Mouse (Mus musculus): Measurements from ENCODE around the gene Tjp1. TPM values are rescaled to one million over a fixed set of nuclear protein-coding genes. Genes with fewer than 3 reads are reported as not detected.

The Tjp1 gene
- total and polyA plus RNA-seq, 2 experiments from 2014 or later, result 15.8 to 64.4 TPM

DNA sequence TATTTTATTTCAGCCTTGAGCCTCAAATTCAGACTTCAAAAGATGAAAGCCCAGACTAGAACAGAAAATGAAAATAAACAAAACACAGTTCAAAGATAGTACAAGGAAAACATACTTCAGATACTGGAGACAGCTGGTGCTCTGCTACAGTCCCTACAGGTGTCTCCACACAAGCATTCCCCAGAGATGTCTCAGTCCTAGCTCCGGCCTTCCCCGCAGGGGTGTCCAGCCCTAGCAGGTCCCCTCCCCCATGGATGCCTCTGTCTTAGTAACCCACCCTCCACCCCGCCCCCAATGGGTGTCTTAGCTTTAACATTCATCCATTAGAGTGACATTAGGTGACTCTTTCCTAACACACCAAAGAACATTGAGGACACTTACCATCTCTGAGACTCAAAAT lies 108.6 kb downstream of the Tjp1 start:
- H3K9ac ChIP-seq, result no peak overlapping the region
- ATAC-seq (no peak), DNase-seq (no peak)
- 77% methylated on average over 3 of the region's 3 CpGs for WGBS
- H3K9me3 ChIP-seq (ENCODE audit: low read length), result no peaks in the 10 kb centered on the region
- H3K4me3 ChIP-seq (ENCODE audit: low read depth, low read length), result no peak overlapping the region
- no peak for TF ChIP-seq CTCF (IDR thresholded peaks at IDR 0.05; ENCODE audit: low read depth)
- H3K36me3 ChIP-seq (ENCODE audit: insufficient read depth), result no peaks in the 10 kb centered on the region
- H3K4me1 ChIP-seq (ENCODE audit: insufficient read depth), result peaks cover 13% of the 10 kb centered on the region
- H3K27me3 ChIP-seq (ENCODE audit: insufficient read depth, low read length), result no peaks in the 10 kb centered on the region
- no peak overlapping the region for H3K27ac ChIP-seq (ENCODE audit: low read depth, low read length)
- no peak overlapping the region for H3K4me2 ChIP-seq (ENCODE audit: low read depth)

DNA sequence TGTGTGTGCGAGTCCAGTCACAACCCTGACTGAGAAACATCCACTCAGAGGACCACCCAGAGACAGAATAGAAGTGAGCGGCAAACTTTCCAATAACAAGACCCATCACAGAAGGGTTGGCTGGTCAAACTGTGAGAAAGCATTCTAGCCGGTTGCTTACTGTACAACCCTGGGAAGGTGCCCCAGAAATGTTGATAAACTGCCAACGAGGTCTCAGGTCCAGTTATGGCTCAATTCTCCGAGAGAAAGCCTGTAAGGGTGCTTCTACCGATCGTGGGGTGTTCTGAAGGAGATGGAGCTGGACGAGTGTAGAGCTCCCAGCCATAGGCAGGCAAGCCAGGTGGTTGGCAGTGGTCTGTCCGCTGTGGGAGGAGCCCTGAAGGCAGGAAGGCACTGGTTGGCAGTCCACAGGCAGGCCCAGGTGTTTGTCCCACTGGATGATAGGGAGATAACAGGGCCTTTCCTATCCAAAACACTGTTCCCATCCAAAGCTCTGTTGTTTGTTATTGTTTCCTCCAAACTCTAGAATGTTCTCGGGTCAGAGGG lies 109.1 kb downstream of the Tjp1 start:
- no peaks in the 10 kb centered on the region for H3K27me3 ChIP-seq (ENCODE audit: insufficient read depth, low read length)
- ATAC-seq (no peak), DNase-seq (no peak)
- no peak overlapping the region for H3K9ac ChIP-seq
- TF ChIP-seq CTCF (IDR thresholded peaks at IDR 0.05; ENCODE audit: low read depth), result no peak
- peaks cover 13% of the 10 kb centered on the region for H3K4me1 ChIP-seq (ENCODE audit: insufficient read depth)
- H3K27ac ChIP-seq (ENCODE audit: low read depth, low read length), result peak overlapping the region; percentile 15; the same call in 1 of the 2 replicates
- H3K4me3 ChIP-seq (ENCODE audit: low read depth, low read length), result no peak overlapping the region
- H3K36me3 ChIP-seq (ENCODE audit: insufficient read depth), result no peaks in the 10 kb centered on the region
- H3K4me2 ChIP-seq (ENCODE audit: low read depth), result no peak overlapping the region
- 75% methylated on average over 10 of the region's 10 CpGs for WGBS
- no peaks in the 10 kb centered on the region for H3K9me3 ChIP-seq (ENCODE audit: low read length)

DNA sequence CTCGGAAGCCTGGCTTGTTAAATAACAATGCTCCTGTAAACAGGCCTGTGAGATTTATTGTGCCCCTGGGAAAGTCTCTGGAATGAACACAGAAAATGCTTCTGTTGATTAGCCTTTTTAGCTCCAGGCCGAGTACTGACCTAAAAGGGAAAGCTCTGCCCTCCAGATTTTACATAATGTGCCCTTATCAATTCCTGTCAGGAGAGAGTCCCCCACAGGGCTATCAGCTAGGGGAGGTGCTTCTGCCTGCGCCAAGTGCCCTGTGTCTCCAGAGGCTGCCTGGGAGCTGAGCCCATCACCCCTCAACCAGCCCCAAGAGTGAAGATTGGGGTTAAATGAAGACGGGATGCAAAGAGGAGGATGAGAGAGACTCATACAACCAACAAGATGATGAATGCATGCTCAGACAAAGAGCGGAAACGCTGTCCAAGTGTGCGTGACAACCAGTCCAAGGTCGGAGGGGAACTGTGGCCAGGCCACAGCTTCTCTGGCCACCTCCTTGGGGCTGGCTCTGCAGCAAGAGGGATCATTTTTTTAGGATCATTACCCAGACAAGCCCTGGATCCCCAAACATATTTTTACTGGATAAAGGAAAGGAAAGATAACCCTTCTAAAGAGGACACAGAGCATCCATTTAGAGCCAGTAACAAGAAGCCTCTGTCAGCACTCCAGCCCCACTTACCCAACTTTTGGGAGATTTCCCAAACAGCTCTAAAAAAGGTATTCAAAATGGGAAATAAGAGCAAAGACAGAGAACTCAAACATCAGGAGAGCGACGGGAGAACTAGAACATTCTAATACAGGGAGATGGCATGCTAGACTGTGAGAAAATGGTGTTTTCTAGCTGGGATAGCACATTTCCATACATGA lies 110.1 kb downstream of the Tjp1 start:
- H3K9ac ChIP-seq, result no peak overlapping the region
- 0 out of 2 replicates have a peak overlapping the region, but pooled peaks have one; percentile 15 for H3K27ac ChIP-seq (ENCODE audit: low read depth, low read length)
- H3K4me1 ChIP-seq (ENCODE audit: insufficient read depth), result peaks cover 13% of the 10 kb centered on the region
- H3K36me3 ChIP-seq (ENCODE audit: insufficient read depth), result no peaks in the 10 kb centered on the region
- DNase-seq, result no peak
- H3K9me3 ChIP-seq (ENCODE audit: low read length), result no peaks in the 10 kb centered on the region
- 53% methylated on average over 10 of the region's 10 CpGs for WGBS
- no peak overlapping the region for H3K4me3 ChIP-seq (ENCODE audit: low read depth, low read length)
- H3K4me2 ChIP-seq (ENCODE audit: low read depth), result no peak overlapping the region
- TF ChIP-seq CTCF (IDR thresholded peaks at IDR 0.05; ENCODE audit: low read depth), result no peak
- no peaks in the 10 kb centered on the region for H3K27me3 ChIP-seq (ENCODE audit: insufficient read depth, low read length)
- ATAC-seq, result no peak

DNA sequence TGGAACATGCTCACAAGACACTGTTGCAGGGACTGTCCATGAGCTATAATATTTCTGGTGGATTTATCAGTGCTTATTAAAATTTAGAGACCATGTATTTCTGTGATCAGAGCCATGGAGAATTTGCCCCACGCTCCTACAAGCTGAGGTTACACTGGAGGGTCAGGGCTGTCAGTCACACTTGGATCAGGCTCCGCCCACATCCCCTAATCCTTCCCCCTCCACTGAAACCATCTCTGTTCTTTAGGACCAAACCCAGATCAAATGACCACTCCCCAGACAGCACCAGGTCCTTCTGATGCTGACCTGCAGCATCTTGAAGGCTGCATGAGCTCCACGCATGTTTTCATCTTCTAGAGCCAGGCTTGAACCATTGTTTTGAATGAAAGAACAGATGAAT lies 111.1 kb downstream of the Tjp1 start:
- H3K27me3 ChIP-seq (ENCODE audit: insufficient read depth, low read length), result no peaks in the 10 kb centered on the region
- H3K9ac ChIP-seq, result no peak overlapping the region
- WGBS, result 72% methylated on average over 3 of the region's 3 CpGs
- peaks cover 12% of the 10 kb centered on the region for H3K4me1 ChIP-seq (ENCODE audit: insufficient read depth)
- H3K4me3 ChIP-seq (ENCODE audit: low read depth, low read length), result no peak overlapping the region
- DNase-seq, result no peak
- no peak overlapping the region for H3K4me2 ChIP-seq (ENCODE audit: low read depth)
- no peaks in the 10 kb centered on the region for H3K9me3 ChIP-seq (ENCODE audit: low read length)
- no peak for TF ChIP-seq CTCF (IDR thresholded peaks at IDR 0.05; ENCODE audit: low read depth)
- H3K27ac ChIP-seq (ENCODE audit: low read depth, low read length), result no peak overlapping the region
- H3K36me3 ChIP-seq (ENCODE audit: insufficient read depth), result no peaks in the 10 kb centered on the region
- no peak for ATAC-seq

DNA sequence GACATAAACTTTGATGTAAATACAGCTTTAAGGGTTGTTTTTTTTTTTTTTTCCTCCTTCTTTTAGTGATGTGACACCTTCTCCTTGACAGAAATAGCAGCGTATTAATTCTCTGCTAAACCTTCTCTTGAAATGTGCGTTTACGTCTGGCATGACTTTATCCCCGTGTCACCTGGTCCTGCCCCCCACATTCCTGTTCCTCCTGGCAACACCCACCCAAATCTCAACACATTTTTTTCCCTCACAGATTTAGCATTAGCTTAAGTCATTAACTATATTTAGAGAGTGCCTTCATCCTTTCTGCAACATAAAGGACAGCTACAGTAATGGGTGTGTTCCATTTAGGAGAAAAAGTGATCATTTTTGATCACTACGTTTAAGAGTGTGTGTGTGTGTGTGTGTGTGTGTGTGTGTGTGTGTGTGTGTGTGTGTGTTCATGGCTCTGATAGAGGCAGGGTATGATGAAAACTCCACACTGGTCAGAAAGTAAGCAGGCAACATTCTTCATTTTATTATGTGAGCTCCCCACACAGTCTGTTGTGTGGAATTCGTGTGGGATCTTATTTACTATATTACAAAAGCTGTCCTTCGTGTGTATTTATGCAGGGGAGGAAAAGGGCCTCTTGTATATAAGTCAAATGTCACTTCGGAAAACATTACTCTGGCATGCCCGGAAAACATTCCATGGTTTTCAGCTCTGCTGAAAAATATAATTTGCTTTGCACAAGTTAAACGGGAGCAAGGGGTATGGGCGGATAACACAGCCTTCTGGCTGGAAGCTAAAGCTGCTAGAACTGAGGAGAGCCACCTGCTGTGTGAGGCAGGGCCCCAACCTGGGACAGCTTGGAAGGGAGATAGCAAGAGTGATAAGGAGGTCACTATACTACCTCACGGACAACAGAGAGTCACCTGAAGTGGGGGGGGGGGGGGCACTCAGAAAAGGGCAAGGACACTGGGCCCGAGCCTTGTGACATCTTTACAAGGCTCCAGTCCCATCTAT lies 113.3 kb downstream of the Tjp1 start:
- peak; percentile 53 for ATAC-seq
- TF ChIP-seq CTCF (IDR thresholded peaks at IDR 0.05; ENCODE audit: low read depth), result no peak
- no peaks in the 10 kb centered on the region for H3K9me3 ChIP-seq (ENCODE audit: low read length)
- DNase-seq, result peak; percentile 20
- no peaks in the 10 kb centered on the region for H3K27me3 ChIP-seq (ENCODE audit: insufficient read depth, low read length)
- H3K27ac ChIP-seq (ENCODE audit: low read depth, low read length), result no peak overlapping the region
- H3K9ac ChIP-seq, result no peak overlapping the region
- no peaks in the 10 kb centered on the region for H3K36me3 ChIP-seq (ENCODE audit: insufficient read depth)
- no peak overlapping the region for H3K4me3 ChIP-seq (ENCODE audit: low read depth, low read length)
- WGBS, result 65% methylated on average over 13 of the region's 13 CpGs
- H3K4me2 ChIP-seq (ENCODE audit: low read depth), result no peak overlapping the region
- H3K4me1 ChIP-seq (ENCODE audit: insufficient read depth), result peaks cover 10% of the 10 kb centered on the region; the same call in 1 of the 2 replicates

DNA sequence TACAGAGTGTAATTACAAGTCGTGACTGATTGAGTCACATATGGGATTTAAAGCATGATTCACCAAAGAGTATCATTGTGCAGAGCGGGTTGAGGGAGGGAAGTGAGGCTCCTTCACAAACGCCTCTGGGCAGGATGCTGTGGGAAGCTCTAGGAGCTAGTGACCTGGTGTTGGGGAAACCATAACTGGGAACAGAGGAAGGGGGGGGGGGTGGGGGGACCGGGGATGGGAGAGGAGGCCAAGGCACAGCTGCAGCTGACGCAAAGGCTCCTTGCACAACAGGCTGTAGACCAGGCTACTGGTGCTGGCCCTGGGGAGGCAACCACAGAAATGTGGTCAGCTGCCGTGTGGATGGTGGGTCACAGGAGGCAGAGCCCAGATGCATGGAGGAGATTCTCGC lies 116.9 kb downstream of the Tjp1 start:
- no peak overlapping the region for H3K4me3 ChIP-seq (ENCODE audit: low read depth, low read length)
- H3K36me3 ChIP-seq (ENCODE audit: insufficient read depth), result no peaks in the 10 kb centered on the region
- WGBS, result 71% methylated on average over 7 of the region's 7 CpGs
- peak; percentile 43 for ATAC-seq
- H3K27me3 ChIP-seq (ENCODE audit: insufficient read depth, low read length), result no peaks in the 10 kb centered on the region
- DNase-seq, result no peak
- H3K4me2 ChIP-seq (ENCODE audit: low read depth), result no peak overlapping the region
- H3K27ac ChIP-seq (ENCODE audit: low read depth, low read length), result no peak overlapping the region
- H3K9ac ChIP-seq, result no peak overlapping the region
- no peak for TF ChIP-seq CTCF (IDR thresholded peaks at IDR 0.05; ENCODE audit: low read depth)
- H3K4me1 ChIP-seq (ENCODE audit: insufficient read depth), result no peaks in the 10 kb centered on the region
- no peaks in the 10 kb centered on the region for H3K9me3 ChIP-seq (ENCODE audit: low read length)

All from forebrain, postnatal 0 days (tissue).